Mouse (Mus musculus): ENCODE measurements around the gene Mdh2.
A peak's percentile ranks its signal among the peaks of the same experiment; 100 is the strongest.

The Mdh2 gene

GRCm38 (mm10) chr5:135778471-135779445, at the start of gene Mdh2:
Gene Mdh2, plus strand, starts transcription at chr5:135778480.
- DNase-seq (ENCODE audit: low spot score): peak; percentile 100

GRCm38 (mm10) chr5:135729351-135729750, 48.9 kb upstream of the Mdh2 start:
- DNase-seq (ENCODE audit: low spot score): no peak

GRCm38 (mm10) chr5:135730278-135730677, 48.0 kb upstream of the Mdh2 start:
- no peak for DNase-seq (ENCODE audit: low spot score)

- DNase-seq (ENCODE audit: low spot score): no peak
Observed at GRCm38 (mm10) chr5:135730916-135731315, 47.4 kb upstream of the Mdh2 start.

- no peak for DNase-seq (ENCODE audit: low spot score)
Observed at GRCm38 (mm10) chr5:135731322-135731721, 47.0 kb upstream of the Mdh2 start.

GRCm38 (mm10) chr5:135733071-135733470, 45.2 kb upstream of the Mdh2 start:
- no peak for DNase-seq (ENCODE audit: low spot score)

- no peak for DNase-seq (ENCODE audit: low spot score)
Observed at GRCm38 (mm10) chr5:135734057-135734680, 44.1 kb upstream of the Mdh2 start.

- DNase-seq (ENCODE audit: low spot score): no peak
Observed at GRCm38 (mm10) chr5:135735741-135736140, 42.5 kb upstream of the Mdh2 start.

- DNase-seq (ENCODE audit: low spot score): no peak
Observed at GRCm38 (mm10) chr5:135736544-135736943, 41.7 kb upstream of the Mdh2 start.

- no peak for DNase-seq (ENCODE audit: low spot score)
Observed at GRCm38 (mm10) chr5:135737154-135737553, 41.1 kb upstream of the Mdh2 start.

GRCm38 (mm10) chr5:135738266-135738665, 40.0 kb upstream of the Mdh2 start:
- DNase-seq (ENCODE audit: low spot score): peak; percentile 16

GRCm38 (mm10) chr5:135742156-135742555, 36.1 kb upstream of the Mdh2 start:
- no peak for DNase-seq (ENCODE audit: low spot score)

GRCm38 (mm10) chr5:135742941-135743740, 35.1 kb upstream of the Mdh2 start:
- DNase-seq (ENCODE audit: low spot score): peak; percentile 67

GRCm38 (mm10) chr5:135743741-135744609, 34.3 kb upstream of the Mdh2 start, which contains the start of gene Tmem120a:
Gene Tmem120a, minus strand, starts transcription at chr5:135744448.
- peak; percentile 95 for DNase-seq (ENCODE audit: low spot score)

- DNase-seq (ENCODE audit: low spot score): no peak
Observed at GRCm38 (mm10) chr5:135744742-135745141, 33.5 kb upstream of the Mdh2 start.

GRCm38 (mm10) chr5:135751041-135751440, 27.2 kb upstream of the Mdh2 start:
- no peak for DNase-seq (ENCODE audit: low spot score)

- DNase-seq (ENCODE audit: low spot score): no peak
Observed at GRCm38 (mm10) chr5:135751595-135751994, 26.7 kb upstream of the Mdh2 start.

- no peak for DNase-seq (ENCODE audit: low spot score)
Observed at GRCm38 (mm10) chr5:135761881-135762280, 16.4 kb upstream of the Mdh2 start.

- peak; percentile 91 for DNase-seq (ENCODE audit: low spot score)
Observed at GRCm38 (mm10) chr5:135763526-135763925, 14.8 kb upstream of the Mdh2 start.

- no peak for DNase-seq (ENCODE audit: low spot score)
Observed at GRCm38 (mm10) chr5:135764971-135765370, 13.3 kb upstream of the Mdh2 start.

- no peak for DNase-seq (ENCODE audit: low spot score)
Observed at GRCm38 (mm10) chr5:135772519-135772918, 5.8 kb upstream of the Mdh2 start.

All from retina, embryonic 14.5 days (tissue).